Mouse (Mus musculus) liver, adult 10 weeks (tissue): Measurements from ENCODE around the gene Gm11127. TPM values are rescaled to one million over a fixed set of nuclear protein-coding genes. Genes with fewer than 3 reads are reported as not detected.

ENCODE experiments used
- polyA plus RNA-seq: library from polyadenylated mRNA; stranded (reverse); fragments of 350-450 nt; fragmentation: Illumina TruSeq; extraction: RNeasy Lipid Tissue Mini Kit (QIAGEN cat#74804); gene quantifications from one replicate; pipeline ENCODE4 v1.2.3, GENCODE M21; 2014; ENCODE audit warnings: low read depth, low replicate concordance

Gene Gm11127
- polyA plus RNA-seq, result not detected

DNA sequence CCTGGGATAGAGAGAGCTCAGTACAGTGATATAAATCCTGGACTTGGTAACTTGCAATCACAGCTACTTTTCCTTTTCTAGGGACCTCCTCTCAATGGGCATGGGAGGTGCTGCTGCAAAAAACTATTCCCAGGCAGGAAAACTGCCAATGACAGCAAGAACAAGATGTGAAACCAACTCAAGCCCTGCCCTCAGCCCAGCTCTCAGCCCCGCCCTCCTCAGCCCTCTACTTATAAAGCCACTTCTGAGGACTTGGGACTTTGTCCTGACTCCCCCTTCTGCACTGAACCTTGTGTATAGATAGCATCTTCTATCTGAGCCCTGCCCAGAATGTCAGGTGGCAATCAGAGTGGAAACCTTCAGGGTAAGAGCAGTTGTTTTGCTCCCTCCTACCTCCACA, at the start of gene Gm11127:
Gm11127 (minus strand) TSS at position 10 of the 400 bp plus-strand sequence.

DNA sequence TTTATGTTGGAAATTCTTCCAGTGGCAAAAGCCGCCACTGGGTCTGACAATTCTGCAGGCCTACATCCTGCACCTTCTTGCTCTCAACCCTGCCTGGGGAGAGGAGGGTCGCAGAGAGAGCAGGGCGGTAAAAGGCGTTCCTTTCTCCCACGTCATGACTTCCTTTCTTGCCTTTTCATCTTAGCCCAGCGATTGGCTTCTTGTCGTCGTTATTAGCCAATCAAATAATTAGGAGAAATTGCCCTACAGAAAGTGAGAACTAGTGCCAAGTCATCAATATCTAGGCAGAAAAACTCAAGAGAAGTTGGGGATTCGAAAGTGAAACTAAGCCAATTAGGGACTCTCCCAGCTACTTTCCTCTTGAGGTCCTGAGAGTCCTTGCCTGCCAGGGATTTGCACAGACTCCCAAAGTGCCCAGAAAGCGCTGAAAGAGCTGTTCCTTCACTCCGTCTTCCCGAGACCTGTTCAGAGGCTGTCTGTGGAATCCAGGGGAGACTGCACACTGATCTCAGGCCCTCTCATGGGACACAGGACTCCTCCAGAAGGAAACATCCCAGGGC, 15.5 kb downstream of the Gm11127 start, which contains the start of the genes H2-T22 and Gm6034:
H2-T22 (minus strand) TSS at position 138 of the 560 bp plus-strand sequence.
Gm6034 (plus strand) TSS at position 352 of the 560 bp plus-strand sequence.

DNA sequence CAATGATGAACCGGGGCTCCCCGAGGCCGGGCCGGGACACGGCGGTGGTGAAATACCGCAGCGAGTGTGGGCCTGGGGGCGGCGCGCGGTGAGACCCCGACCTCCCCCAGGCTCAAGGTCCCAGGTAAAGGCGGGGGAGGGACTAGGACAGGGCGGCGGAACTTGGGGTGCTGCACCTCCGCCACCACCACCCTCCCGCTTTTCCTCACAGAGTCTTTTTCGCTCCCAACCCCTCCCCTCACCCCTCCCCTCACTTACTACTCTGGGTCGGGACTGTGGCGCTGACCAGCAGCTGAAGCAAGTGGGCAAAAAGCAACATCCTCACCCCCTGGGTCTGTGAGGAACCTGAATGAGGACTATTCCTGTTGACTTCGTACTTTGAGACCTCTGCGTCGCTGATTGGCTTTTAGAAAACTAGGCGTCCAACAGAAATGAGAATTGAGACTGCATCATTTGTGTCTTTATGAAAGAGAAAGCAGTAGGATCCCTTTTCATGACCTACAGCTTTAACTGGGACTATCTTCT, 25.8 kb downstream of the Gm11127 start, which contains the start of gene H2-T23:
H2-T23 (minus strand) TSS at position 505 of the 525 bp plus-strand sequence.

DNA sequence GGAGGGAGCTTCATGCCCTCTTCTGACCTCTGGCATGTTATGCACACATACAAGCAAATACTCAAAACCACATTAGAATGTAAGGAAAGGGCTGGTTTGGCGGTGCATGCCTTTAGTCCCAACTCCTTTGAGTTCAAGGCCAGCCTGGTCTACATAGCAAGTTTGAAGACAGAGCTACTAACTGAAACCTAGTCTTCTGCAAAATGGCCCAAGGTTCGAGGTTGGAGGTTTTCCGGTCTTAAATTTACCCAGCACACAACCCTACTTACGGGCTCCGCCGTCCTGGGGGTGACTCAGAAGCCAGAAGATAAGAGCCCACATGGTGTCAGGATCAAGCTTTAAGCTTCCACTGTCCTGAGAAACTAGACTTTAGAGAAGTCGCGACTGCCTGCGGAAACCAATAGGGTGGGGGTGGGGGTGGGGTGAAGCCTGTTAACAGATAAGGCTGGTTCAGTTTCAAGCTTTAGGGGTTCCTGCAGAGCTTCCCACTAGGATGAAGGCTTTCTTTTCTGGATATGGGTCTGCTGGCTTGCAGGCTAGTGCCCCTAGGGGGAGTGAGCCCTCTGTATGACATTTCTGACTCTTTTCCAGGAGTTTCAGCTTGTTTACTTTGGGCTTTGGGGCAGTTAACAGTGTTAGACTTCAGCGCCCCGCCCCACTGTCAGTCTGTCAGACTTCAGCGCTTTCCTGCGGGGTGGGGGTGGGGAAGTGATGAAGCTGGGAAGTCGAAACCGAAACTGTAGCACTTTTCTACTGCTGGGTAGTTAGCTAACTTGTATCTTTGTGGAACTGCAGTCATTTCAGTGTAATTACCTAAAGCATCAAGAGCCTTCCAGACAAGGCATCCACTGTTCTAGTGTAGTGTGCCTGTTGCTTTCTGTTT, 37.7 kb downstream of the Gm11127 start, which contains the start of gene H2-T24:
H2-T24 (minus strand) TSS at position 370 of the 883 bp plus-strand sequence.

Other genes starting within 250 kb of the Gm11127 start
- 0.85 TPM for gene Ier3, start 236.7 kb downstream of the Gm11127 start, polyA plus RNA-seq
- 3.9 TPM for gene Flot1, start 235.1 kb downstream of the Gm11127 start, polyA plus RNA-seq
- gene Tubb5, start 220.1 kb downstream of the Gm11127 start, polyA plus RNA-seq, result 13.4 TPM
- 4.7 TPM for gene Mdc1, start 216.9 kb downstream of the Gm11127 start, polyA plus RNA-seq
- 0.34 TPM for gene Nrm, start 197.1 kb downstream of the Gm11127 start, polyA plus RNA-seq
- gene Ppp1r18, start 192.8 kb downstream of the Gm11127 start, polyA plus RNA-seq, result 1.1 TPM
- 39.3 TPM for gene Dhx16, start 178.6 kb downstream of the Gm11127 start, polyA plus RNA-seq
- gene 2310061I04Rik, start 160.9 kb downstream of the Gm11127 start, polyA plus RNA-seq, result 17.0 TPM
- 10.3 TPM for gene Atat1, start 148.3 kb downstream of the Gm11127 start, polyA plus RNA-seq
- 25.6 TPM for gene Mrps18b, start 142.0 kb downstream of the Gm11127 start, polyA plus RNA-seq
- 12.4 TPM for gene Ppp1r10, start 141.9 kb downstream of the Gm11127 start, polyA plus RNA-seq
- gene Abcf1, start 88.6 kb downstream of the Gm11127 start, polyA plus RNA-seq, result 15.0 TPM
- gene Gnl1, start 78.5 kb downstream of the Gm11127 start, polyA plus RNA-seq, result 1.5 TPM
- 1.4 TPM for gene Prr3, start 78.1 kb downstream of the Gm11127 start, polyA plus RNA-seq
- 3.9 TPM for gene H2-T24, start 37.8 kb downstream of the Gm11127 start, polyA plus RNA-seq
- gene H2-T23, start 25.5 kb downstream of the Gm11127 start, polyA plus RNA-seq, result 29.7 TPM
- gene H2-T22, start 15.6 kb downstream of the Gm11127 start, polyA plus RNA-seq, result 46.2 TPM
- gene Gm6034, start 15.4 kb downstream of the Gm11127 start, polyA plus RNA-seq, result not detected
- gene Gm19684, start 63.3 kb upstream of the Gm11127 start, polyA plus RNA-seq, result not detected
- not detected for gene Gm7030, start 71.1 kb upstream of the Gm11127 start, polyA plus RNA-seq
- not detected for gene Gm8909, start 110.2 kb upstream of the Gm11127 start, polyA plus RNA-seq
- gene H2-T3, start 131.9 kb upstream of the Gm11127 start, polyA plus RNA-seq, result not detected
- gene Rpp21, start 199.7 kb upstream of the Gm11127 start, polyA plus RNA-seq, result 2.5 TPM
- gene Trim39, start 213.9 kb upstream of the Gm11127 start, polyA plus RNA-seq, result 9.3 TPM
- not detected for gene H2-M10.2, start 228.1 kb upstream of the Gm11127 start, polyA plus RNA-seq